Mouse (Mus musculus): ENCODE results near the gene 9930111J21Rik1.
"Not testable (repeated sequence)": the region's sequence is repeated elsewhere in the genome, so short reads cannot be mapped to it uniquely, and the experiment has no call there.

- TF ChIP-seq CTCF (IDR thresholded peaks at IDR 0.05; ENCODE audit: extremely low read depth, insufficient read length, insufficient replicate concordance, low read depth, low read length); POLR2A (IDR thresholded peaks at IDR 0.05; ENCODE audit: low read depth, low read length): not testable (repeated sequence)
Observed at GRCm38 (mm10) chr11:48988219-48988618, 9.0 kb upstream of the 9930111J21Rik1 start.
